Mouse (Mus musculus): Measurements from ENCODE around the gene Cox8c.

- TF ChIP-seq CTCF (IDR thresholded peaks at IDR 0.05) (no peak), POLR2A (IDR thresholded peaks at IDR 0.05; ENCODE audit: insufficient read depth, low read depth, low read length) (no peak)
These were observed 28.6 kb upstream of the Cox8c start for GRCm38 (mm10) chr12:102870527-102870926.
